Mouse (Mus musculus) thymus, postnatal 14 days (tissue): ENCODE results near the gene Cxadr.
A peak's percentile ranks its signal among the peaks of the same experiment; 100 is the strongest.
"Not testable (repeated sequence)": the region's sequence is repeated elsewhere in the genome, so short reads cannot be mapped to it uniquely, and the experiment has no call there.

Experiments used
- DNase-seq: peaks from one replicate; pipeline ENCODE4 v3.0.0; 2021

Cxadr gene

GRCm38 (mm10) chr16:78307476-78308192, 6.3 kb downstream of the Cxadr start:
- no peak for DNase-seq

GRCm38 (mm10) chr16:78309258-78309657, 8.0 kb downstream of the Cxadr start:
- DNase-seq: no peak

DNA sequence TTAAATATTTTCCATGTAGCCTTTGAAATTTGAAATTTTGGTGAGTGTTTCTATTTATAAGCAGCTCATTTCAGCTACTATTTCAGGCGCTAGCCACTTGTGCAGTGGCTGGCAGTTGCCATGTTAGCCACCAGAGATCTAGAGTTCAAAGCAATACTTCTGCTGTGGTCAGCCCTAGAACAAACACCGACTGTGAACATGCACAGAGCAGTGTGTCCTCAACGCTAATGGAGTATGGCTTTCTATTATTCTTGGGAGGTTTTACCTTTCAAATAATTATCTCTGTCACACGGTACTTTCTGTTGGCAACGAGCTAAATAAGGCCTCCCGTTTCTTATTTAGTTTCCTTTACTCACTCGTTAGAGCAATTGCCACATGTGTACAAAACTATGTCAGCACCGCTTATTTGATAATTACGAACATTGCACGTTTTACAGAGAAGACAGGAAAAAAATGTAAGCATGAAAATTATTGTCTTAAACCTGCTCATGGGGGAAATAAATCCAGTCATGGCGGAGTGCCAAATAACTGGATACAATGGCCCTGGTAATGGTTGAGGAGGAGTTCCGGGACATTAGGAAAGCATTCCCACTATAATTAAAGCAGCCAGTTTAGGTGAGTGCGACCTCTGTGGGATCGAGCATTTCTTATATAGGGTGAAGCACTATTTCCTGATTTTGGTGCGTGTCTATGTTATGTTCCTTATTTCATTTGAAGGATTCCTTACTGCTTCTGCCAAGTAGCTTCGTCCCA, 12.0 kb downstream of the Cxadr start:
- no peak for DNase-seq

- no peak for DNase-seq
Measured at GRCm38 (mm10) chr16:78314026-78314425, 12.7 kb downstream of the Cxadr start.

- DNase-seq: peak; percentile 58
Measured at GRCm38 (mm10) chr16:78316849-78317248, 15.6 kb downstream of the Cxadr start.

DNA sequence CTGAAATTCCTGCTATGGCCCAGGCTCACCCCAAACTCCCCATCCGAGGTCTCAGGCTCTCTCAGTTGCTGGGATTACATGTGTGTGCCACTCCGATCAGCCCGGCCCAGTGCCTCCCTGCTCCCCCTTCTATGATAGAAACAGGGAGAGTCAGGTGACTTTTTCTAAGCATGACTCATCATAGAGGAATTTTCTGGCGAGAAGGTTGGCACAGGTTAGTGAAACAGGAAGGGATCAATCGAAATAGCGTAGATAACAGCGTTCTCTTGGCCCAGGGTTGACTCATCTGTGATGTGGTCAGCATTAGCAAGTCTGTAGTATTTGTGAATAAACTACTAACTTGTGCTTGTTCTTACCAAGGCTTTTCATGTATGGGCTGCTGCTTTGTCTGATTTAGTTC, 16.7 kb downstream of the Cxadr start:
- no peak for DNase-seq

DNA sequence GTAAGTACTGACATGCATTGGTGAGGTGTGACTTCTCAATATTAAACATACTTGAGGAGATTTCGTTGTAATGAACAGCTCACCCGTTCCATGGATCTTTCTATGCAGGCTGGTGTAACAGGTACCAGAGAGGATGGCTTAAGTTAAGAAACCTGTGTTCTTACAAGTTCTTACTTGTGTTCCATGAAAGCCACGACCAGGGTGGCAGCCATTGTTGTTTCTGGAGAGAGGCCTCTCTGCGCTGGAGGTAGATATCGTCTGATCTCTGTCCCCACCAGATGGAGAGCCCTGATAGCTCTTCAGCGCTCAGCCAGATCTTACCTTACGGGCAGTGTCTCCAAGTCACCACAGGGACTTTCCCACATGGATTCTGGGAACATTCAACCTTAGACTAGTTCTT, 18.4 kb downstream of the Cxadr start:
- DNase-seq: no peak

DNA sequence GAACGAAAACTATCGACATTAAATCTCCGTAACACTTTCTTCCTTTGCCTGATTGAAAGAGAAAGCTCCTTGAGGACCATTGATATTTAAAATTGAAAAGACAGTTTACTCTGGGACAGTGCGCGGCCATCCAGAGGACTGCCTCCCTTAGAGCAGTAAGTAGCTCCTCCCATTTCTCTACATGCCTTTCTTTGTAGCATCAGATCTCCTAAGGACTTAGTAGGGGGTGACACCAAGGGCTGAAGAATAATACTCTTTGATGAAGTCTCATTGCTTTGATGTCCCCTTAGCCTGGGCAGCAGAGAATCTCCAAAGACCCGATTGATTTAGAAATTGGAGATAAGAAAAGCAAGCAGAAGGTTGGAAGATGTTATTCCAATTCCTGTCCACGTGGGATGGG, 20.3 kb downstream of the Cxadr start:
- DNase-seq: no peak

DNA sequence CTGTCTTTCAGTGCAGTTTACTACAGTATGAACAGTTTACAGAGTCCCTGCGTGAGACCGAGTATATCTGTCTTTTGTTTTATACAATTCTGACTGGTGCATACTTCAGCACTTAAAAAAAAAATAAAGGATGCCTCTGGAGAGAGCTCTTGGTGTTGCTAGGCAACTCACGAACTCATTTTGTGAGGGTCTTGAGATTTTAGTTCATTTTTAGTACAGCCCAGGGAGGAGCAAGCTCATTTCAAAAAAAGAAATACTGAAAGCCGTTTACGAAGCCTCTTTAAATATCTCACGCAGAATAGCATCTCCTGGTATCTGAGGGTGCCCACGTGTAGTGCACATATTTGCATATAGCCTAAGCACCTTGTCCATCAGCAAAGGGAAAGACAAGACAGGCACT, 20.9 kb downstream of the Cxadr start:
- DNase-seq: no peak

DNA sequence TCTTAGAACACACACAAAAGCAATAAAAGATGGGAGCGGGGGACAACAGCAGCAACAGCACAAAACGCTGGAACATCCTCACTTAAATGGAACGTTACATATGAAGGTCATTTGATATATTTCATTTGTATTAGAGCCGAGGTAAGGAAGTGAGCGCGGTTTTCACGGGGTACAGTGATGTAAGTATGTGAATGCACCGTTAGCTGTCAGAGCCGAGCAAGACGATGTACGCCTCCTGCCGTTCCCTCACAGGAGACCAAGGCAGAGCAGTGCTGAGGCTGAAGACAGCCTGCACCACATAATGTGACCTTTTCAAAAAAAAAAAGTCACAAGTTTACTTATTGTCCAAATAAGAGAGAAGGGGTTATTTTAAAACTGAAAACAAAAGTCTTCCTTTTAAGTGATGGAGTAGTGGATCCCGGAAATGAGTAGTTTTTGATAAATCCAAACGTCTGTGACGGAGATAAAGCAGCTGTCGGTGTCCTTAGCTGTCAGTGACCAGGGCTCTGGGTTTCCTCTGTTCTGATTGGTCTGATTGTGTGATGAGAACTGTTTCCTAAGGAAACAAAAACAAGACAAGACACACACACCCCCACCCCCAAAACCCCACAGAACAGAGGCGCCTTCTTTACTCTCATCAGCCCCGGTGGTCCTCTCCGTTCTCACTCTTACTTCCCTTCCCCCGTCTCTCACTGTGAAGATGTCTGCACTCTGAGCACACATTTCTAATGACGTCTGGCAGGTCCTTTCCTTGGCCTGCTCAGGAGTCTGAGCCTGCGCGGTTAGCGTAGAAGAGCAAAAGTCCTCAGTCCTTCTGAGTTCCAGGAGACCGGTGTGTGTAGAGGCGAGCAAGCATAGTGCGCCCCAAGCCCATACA, 24.9 kb downstream of the Cxadr start:
- no peak for DNase-seq

- no peak for DNase-seq
Measured at GRCm38 (mm10) chr16:78327562-78327961, 26.3 kb downstream of the Cxadr start.

- DNase-seq: no peak
Measured at GRCm38 (mm10) chr16:78327999-78328398, 26.7 kb downstream of the Cxadr start.

- DNase-seq: peak; percentile 18
Measured at GRCm38 (mm10) chr16:78337226-78337625, 35.9 kb downstream of the Cxadr start.

DNA sequence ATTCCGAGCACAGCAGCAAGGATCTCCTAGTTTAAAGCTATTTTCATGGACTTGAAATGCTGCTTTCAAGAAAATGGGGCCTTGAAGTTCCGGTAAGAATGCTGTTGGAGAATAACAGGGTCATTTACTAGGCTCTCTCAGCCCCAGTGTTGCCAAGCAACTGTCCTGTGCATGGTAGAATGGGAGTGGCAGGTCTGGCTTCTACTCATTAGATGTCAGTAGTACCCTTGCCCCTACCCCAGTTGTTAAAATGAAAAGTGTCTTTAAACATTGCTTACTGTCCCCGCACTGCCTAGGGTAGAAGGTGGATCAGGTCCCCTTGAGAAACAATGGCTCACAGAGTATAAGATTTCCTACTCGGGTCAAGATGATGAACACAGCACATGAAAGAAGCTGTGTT, 40.1 kb downstream of the Cxadr start:
- DNase-seq: no peak

GRCm38 (mm10) chr16:78342767-78343166, 41.5 kb downstream of the Cxadr start:
- DNase-seq: no peak

DNA sequence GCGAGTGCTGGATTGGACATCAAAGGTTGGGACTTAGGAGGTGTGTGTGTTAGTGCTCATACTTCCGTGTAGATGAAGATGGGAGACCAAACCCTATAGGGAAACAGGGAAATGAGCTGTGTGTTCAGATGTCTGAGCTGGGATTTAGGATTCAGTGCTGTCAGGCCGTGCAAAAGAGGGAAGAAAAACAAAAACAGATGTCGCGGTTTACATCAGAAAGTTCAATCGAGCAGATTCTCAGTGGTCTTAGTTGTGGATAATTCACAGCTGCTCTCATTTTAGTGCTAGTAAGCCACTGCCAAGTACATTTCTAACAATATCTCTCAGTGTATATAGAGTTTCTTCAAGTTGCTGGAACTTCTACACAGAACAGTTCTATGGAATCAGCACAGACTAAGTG, 42.5 kb downstream of the Cxadr start:
- no peak for DNase-seq

DNA sequence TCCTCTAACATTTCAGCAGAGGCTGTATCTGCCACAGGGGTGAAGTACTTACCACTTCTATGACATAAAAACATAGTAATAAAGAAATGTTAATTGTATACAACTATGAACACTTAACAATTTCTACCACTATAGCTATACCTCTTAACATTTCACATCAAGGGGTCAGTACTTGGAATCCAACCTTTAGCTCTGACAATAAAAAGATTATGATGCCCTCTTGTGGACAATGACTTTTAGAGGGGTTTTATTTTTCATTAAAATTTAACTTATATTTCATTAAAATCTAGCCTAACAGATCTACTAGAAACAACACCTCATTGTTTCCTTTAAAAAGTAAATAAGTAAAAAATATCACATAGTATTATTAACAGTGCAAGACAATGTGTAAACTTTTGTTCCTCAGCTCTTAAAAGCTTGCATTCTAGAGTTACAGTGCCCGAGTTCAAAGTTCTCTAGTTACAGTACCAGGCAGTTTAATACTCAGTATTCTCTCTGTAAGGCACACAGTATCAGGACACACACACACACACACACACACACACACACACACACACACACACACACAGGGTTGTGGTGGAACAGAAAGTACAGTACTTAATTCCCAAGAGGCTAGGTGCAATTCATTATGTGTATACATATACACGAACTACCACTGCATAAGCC, 45.5 kb downstream of the Cxadr start:
- no peak for DNase-seq

DNA sequence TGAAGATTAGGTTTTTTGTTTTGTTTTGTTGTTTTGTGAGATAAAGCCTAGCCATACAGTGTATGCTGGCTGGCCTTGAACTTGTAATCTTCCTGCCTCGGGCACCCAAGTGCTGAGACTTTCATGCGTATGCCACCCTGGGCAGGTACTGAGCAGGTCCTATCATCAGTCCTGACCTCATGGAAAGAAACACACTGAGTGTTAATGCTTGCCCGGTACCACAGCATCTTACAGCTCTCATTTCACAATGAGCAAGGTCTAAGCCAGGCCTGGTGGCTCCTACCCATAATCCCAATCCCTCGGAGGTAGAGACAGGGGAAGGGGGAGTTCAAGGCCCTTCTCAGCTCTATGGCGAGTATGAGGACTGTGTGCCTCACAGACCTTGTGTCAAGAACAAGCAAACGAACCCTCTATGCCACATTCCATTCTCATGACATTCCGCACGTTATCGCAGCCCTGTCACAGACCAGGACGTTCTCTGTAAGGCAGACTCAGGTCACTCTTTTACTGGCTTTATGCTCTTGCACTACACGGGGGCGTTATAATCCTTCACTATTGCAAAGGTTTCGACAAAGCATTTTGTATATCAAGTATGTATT, 46.1 kb downstream of the Cxadr start:
- DNase-seq: no peak

- peak; percentile 13 for DNase-seq
Measured at GRCm38 (mm10) chr16:78357757-78358156, 56.5 kb downstream of the Cxadr start.

- no peak for DNase-seq
Measured at GRCm38 (mm10) chr16:78361466-78361865, 60.2 kb downstream of the Cxadr start.

DNA sequence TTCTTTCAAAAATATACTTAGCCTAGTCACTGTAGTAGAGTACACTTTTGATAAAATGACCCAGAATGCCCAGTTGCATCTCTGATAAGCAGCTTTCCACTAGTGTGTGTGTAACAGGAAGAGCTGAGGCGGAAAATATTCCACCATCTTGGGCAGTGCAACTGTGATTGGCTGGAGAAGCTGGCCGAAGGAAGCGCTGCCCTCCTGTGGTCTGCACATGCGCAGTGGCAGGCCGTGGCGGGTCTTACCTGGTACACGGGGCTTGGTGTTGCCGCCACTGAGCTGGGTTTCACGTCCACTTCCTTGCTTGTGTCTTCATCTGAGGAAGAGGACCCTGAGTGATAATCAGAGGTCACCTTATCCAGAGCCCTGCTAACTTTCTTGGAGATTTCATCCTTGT, 63.3 kb downstream of the Cxadr start:
- DNase-seq: not testable (repeated sequence)

DNA sequence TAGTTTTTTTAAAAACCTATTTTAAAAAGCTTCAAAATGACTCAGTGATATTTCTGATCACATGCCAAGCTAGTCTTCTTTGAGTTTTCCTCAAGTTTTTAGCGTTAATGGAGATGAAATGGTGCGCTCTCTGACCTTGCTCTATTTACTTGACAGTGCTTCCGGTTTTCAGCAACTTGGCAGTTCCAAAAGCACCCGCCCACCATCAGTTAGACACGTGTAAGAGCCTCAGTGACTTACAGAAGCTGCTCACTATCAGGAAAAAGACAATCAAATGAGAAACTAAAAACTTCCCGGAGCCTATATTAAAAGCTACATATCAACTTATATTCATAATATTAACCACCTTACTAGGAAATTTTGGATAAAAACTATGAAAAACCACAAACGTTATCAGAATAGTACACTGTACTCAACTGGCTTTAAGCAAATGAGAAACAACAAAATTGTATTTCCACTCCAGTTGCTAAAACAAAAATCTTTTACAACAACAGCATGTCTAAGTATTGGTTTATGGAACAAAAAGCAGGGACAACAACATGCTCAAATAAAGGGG, 70.3 kb downstream of the Cxadr start:
- DNase-seq: no peak
